Mouse (Mus musculus): ENCODE data around the gene Cxcr2.
A peak's percentile ranks its signal among the peaks of the same experiment; 100 is the strongest.

Cxcr2 gene

GRCm38 (mm10) chr1:74197726-74198470 is 44.1 kb downstream of the Cxcr2 start:
- no peak for DNase-seq (ENCODE audit: low read depth, low spot score)

- no peak for DNase-seq (ENCODE audit: low read depth, low spot score)
These were observed 45.3 kb downstream of the Cxcr2 start for GRCm38 (mm10) chr1:74199046-74199445.

- DNase-seq (ENCODE audit: low read depth, low spot score), result no peak
These were observed 47.5 kb downstream of the Cxcr2 start for GRCm38 (mm10) chr1:74201048-74201844.

GRCm38 (mm10) chr1:74203457-74203856 is 49.7 kb downstream of the Cxcr2 start:
- DNase-seq (ENCODE audit: low read depth, low spot score), result no peak

GRCm38 (mm10) chr1:74205881-74206280 is 52.1 kb downstream of the Cxcr2 start:
- peak; percentile 27 for DNase-seq (ENCODE audit: low read depth, low spot score)

GRCm38 (mm10) chr1:74206642-74207041 is 52.9 kb downstream of the Cxcr2 start:
- DNase-seq (ENCODE audit: low read depth, low spot score), result no peak

- DNase-seq (ENCODE audit: low read depth, low spot score), result no peak
These were observed 54.1 kb downstream of the Cxcr2 start for GRCm38 (mm10) chr1:74207906-74208305.

GRCm38 (mm10) chr1:74208941-74209340 is 55.2 kb downstream of the Cxcr2 start:
- DNase-seq (ENCODE audit: low read depth, low spot score), result no peak
